Comparison of ENCODE assay signal across 8 mouse cellular contexts in the genomic region with DNA sequence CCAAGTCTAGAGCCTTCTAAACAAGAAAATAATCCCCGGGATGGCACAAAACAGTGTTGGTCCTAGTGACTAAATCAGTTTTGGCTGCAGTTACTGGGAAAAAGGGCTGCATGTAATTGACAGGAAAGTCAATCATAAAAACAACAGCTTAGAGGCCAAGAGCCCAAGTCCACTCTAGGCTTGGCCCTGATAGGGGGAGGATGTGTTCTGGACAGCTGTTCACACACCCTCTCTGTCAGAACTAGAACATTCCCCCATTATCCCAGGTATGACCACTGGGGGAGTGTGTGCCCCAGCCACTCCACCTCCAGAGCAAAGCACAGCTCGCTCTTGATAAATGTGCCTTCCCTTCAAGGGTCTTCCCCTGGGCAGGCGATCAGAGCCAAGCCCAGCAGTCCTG. TPM values are rescaled to one million over a fixed set of nuclear protein-coding genes. Genes with fewer than 3 reads are reported as not detected.
DNase-seq lines count a peak whose midpoint lies in the region; ATAC-seq lines count a peak whose summit lies in the region.

No protein-coding gene starts in this region.

- H3K4me2 ChIP-seq in hindbrain, embryonic 16.5 days (ENCODE audit: low read length), result no peak overlapping the region
- no peak overlapping the region for H3K4me2 ChIP-seq in hindbrain, embryonic 14.5 days (replicated peaks)
- H3K4me2 ChIP-seq in embryonic facial prominence, embryonic 15.5 days (replicated peaks), result no peak overlapping the region

- H3K4me1 ChIP-seq in hindbrain, embryonic 16.5 days (ENCODE audit: control insufficient read depth, insufficient read depth, low read depth, low read length), result peaks cover 10% of the 10 kb centered on the region
- peaks cover 18% of the 10 kb centered on the region for H3K4me1 ChIP-seq in hindbrain, embryonic 14.5 days (replicated peaks; ENCODE audit: control insufficient read depth, insufficient read depth, low read length)
- peaks cover 23% of the 10 kb centered on the region for H3K4me1 ChIP-seq in embryonic facial prominence, embryonic 15.5 days

- ATAC-seq in hindbrain, embryonic 16.5 days, result no peak
- no peak for ATAC-seq in hindbrain, embryonic 14.5 days (ENCODE audit: low FRiP score)
- ATAC-seq in embryonic facial prominence, embryonic 15.5 days (ENCODE audit: insufficient number of reproducible peaks, low FRiP score, low TSS enrichment, low read depth), result no peak
- ATAC-seq in inflammation-experienced regulatory T-cells, adult 6 months, result no peak

- H3K36me3 ChIP-seq in hindbrain, embryonic 16.5 days (ENCODE audit: control insufficient read depth, insufficient read depth, low read length), result peaks cover 9% of the 10 kb centered on the region
- peaks cover 8% of the 10 kb centered on the region; the same call in 1 of the 2 replicates for H3K36me3 ChIP-seq in hindbrain, embryonic 14.5 days (replicated peaks; ENCODE audit: control insufficient read depth, insufficient read depth)
- peaks cover 9% of the 10 kb centered on the region for H3K36me3 ChIP-seq in embryonic facial prominence, embryonic 15.5 days

- 74% methylated on average over 3 of the region's 3 CpGs for WGBS in hindbrain, embryonic 16.5 days
- WGBS in hindbrain, embryonic 14.5 days, result 71% methylated on average over 3 of the region's 3 CpGs
- 65% methylated on average over 3 of the region's 3 CpGs for WGBS in embryonic facial prominence, embryonic 15.5 days

- H3K27me3 ChIP-seq in hindbrain, embryonic 16.5 days (replicated peaks; ENCODE audit: control insufficient read depth, insufficient read depth, low read length), result no peaks in the 10 kb centered on the region
- H3K27me3 ChIP-seq in hindbrain, embryonic 14.5 days (ENCODE audit: control insufficient read depth, insufficient read depth, low read length), result no peaks in the 10 kb centered on the region
- no peaks in the 10 kb centered on the region for H3K27me3 ChIP-seq in embryonic facial prominence, embryonic 15.5 days

- DNase-seq in hindbrain, embryonic 14.5 days (ENCODE audit: low spot score), result no peak
- peak; percentile 62 for DNase-seq in NIH3T3 (ENCODE audit: low read depth)
- DNase-seq in kidney, postnatal 14 days, result peak; percentile 45
- DNase-seq in layer of hippocampus, adult 8-10 months (ENCODE audit: low spot score in 2 of 2), result no peak
- DNase-seq in adrenal gland, postnatal 36 days, result no peak

- 0 out of 2 replicates have a peak overlapping the region, but pooled peaks have one; percentile 37 for H3K27ac ChIP-seq in hindbrain, embryonic 16.5 days (ENCODE audit: low read depth, low read length)
- no peak overlapping the region for H3K27ac ChIP-seq in hindbrain, embryonic 14.5 days
- peak overlapping the region; percentile 73 for H3K27ac ChIP-seq in embryonic facial prominence, embryonic 15.5 days (replicated peaks)

- H3K4me3 ChIP-seq in hindbrain, embryonic 16.5 days (ENCODE audit: low read length), result no peak overlapping the region
- no peak overlapping the region for H3K4me3 ChIP-seq in hindbrain, embryonic 14.5 days (replicated peaks; ENCODE audit: low read length)
- no peak overlapping the region for H3K4me3 ChIP-seq in embryonic facial prominence, embryonic 15.5 days (replicated peaks)

- no peak overlapping the region for H3K9ac ChIP-seq in hindbrain, embryonic 16.5 days (ENCODE audit: low read depth, low read length)
- H3K9ac ChIP-seq in hindbrain, embryonic 14.5 days, result no peak overlapping the region
- no peak overlapping the region for H3K9ac ChIP-seq in embryonic facial prominence, embryonic 15.5 days

- no peaks in the 10 kb centered on the region for H3K9me3 ChIP-seq in hindbrain, embryonic 16.5 days (ENCODE audit: control insufficient read depth, low read length)
- no peaks in the 10 kb centered on the region for H3K9me3 ChIP-seq in hindbrain, embryonic 14.5 days (ENCODE audit: control insufficient read depth, low read length)
- no peaks in the 10 kb centered on the region for H3K9me3 ChIP-seq in embryonic facial prominence, embryonic 15.5 days (replicated peaks)

RNA-seq across cellular contexts. Expression of a gene that starts 14.7 kb away (rescaled TPM):
- 28.5 and 33.2 TPM in 2 replicates for polyA plus RNA-seq in hindbrain, embryonic 16.5 days (2015; fragmentation: Nextera tagmentation; extraction: Ambion mirVana)
- 26.0 and 26.6 TPM in 2 replicates for polyA plus RNA-seq in hindbrain, embryonic 14.5 days (2014; fragmentation: Nextera tagmentation; extraction: Ambion mirVana)
- polyA plus RNA-seq in embryonic facial prominence, embryonic 15.5 days (2015; fragmentation: Nextera tagmentation; extraction: Ambion mirVana), result 20.2 and 20.9 TPM in 2 replicates
- 10 to 100 TPM; 40.5 to 44.8 (median 41.6) TPM for total RNA-seq in layer of hippocampus, adult 8-10 months (2022)
- 100 to 1,000 TPM; 107 to 114 TPM for total RNA-seq in adrenal gland, postnatal 36 days (2021)
- polyA plus RNA-seq in inflammation-experienced regulatory T-cells, adult 6 months (2017; shearing (Covaris generic)), result 1 to 10 TPM; 1.8 to 2.0 (median 2.0) TPM

Comparison
In these comparisons a context has a peak if more than half of its experiments do, and no peak if none do; other contexts are left out.
1. DNase-seq: peak in NIH3T3 (single experiment) and kidney, postnatal 14 days (single experiment); none in hindbrain, embryonic 14.5 days (single experiment), layer of hippocampus, adult 8-10 months (0 of 2) and adrenal gland, postnatal 36 days (0 of 2).